Mouse (Mus musculus): ENCODE data around the gene Slc5a5. TPM values are rescaled to one million over a fixed set of nuclear protein-coding genes. Genes with fewer than 3 reads are reported as not detected.

The Slc5a5 gene
- total RNA-seq (2023) = not detected

GRCm38 (mm10) chr8:70892022-70892895, at the start of gene Slc5a5:
TSS of gene Slc5a5 (minus strand) at chr8:70892757.

GRCm38 (mm10) chr8:70905831-70906736, 13.5 kb upstream of the Slc5a5 start, which contains the start of gene Map1s:
TSS of gene Map1s (plus strand) at chr8:70905932.

GRCm38 (mm10) chr8:70897021-70897680, 4.6 kb upstream of the Slc5a5 start, which contains the start of gene Rpl18a:
TSS of gene Rpl18a (minus strand) at chr8:70897412.

GRCm38 (mm10) chr8:70873364-70873985, 19.1 kb downstream of the Slc5a5 start, which contains the start of gene Ccdc124:
TSS of gene Ccdc124 (minus strand) at chr8:70873935.

GRCm38 (mm10) chr8:70862824-70863641, 29.5 kb downstream of the Slc5a5 start, which contains the start of gene Kcnn1:
TSS of gene Kcnn1 (minus strand) at chr8:70863258.

GRCm38 (mm10) chr8:70839408-70840351, 52.9 kb downstream of the Slc5a5 start, which contains the start of gene Arrdc2:
TSS of gene Arrdc2 (minus strand) at chr8:70839720.

Other genes with a start within 250 kb of the Slc5a5 start
- gene Pgpep1, start 232.4 kb downstream of the Slc5a5 start, total RNA-seq (2023) = 2.4 TPM
- 138 TPM for gene Lsm4, start 219.5 kb downstream of the Slc5a5 start, total RNA-seq (2023)
- gene Jund, start 193.8 kb downstream of the Slc5a5 start, total RNA-seq (2023) = 1,886 TPM
- gene Iqcn, start 189.3 kb downstream of the Slc5a5 start, total RNA-seq (2023) = 7.8 TPM
- not detected for gene Gm3336, start 174.2 kb downstream of the Slc5a5 start, total RNA-seq (2023)
- gene Pde4c, start 169.0 kb downstream of the Slc5a5 start, total RNA-seq (2023) = 0.55 TPM
- gene Rab3a, start 138.1 kb downstream of the Slc5a5 start, total RNA-seq (2023) = 5.1 TPM
- gene Mpv17l2, start 131.8 kb downstream of the Slc5a5 start, total RNA-seq (2023) = 23.3 TPM
- gene Pik3r2, start 116.0 kb downstream of the Slc5a5 start, total RNA-seq (2023) = 10.3 TPM
- gene Mast3, start 87.7 kb downstream of the Slc5a5 start, total RNA-seq (2023) = 190 TPM
- gene Il12rb1, start 84.3 kb downstream of the Slc5a5 start, total RNA-seq (2023) = 2.8 TPM
- gene Arrdc2, start 53.0 kb downstream of the Slc5a5 start, total RNA-seq (2023) = 30.5 TPM
- gene Kcnn1, start 29.5 kb downstream of the Slc5a5 start, total RNA-seq (2023) = not detected
- gene Ccdc124, start 18.8 kb downstream of the Slc5a5 start, total RNA-seq (2023) = 32.8 TPM
- 5,616 TPM for gene Rpl18a, start 4.7 kb upstream of the Slc5a5 start, total RNA-seq (2023)
- 62.6 TPM for gene Map1s, start 13.2 kb upstream of the Slc5a5 start, total RNA-seq (2023)